Mouse (Mus musculus): Measurements from ENCODE around the gene Sprr2a1. TPM values are rescaled to one million over a fixed set of nuclear protein-coding genes. Genes with fewer than 3 reads are reported as not detected.
"Not testable (repeated sequence)": the region's sequence is repeated elsewhere in the genome, so short reads cannot be mapped to it uniquely, and the experiment has no call there.

The Sprr2a1 gene
- not detected in 2 replicates for total RNA-seq (2015; ENCODE audit: low replicate concordance)
- not detected in 2 replicates for total RNA-seq (2017; ENCODE audit: low replicate concordance)

GRCm38 (mm10) chr3:92215569-92215968 lies at the start of gene Sprr2a1, which contains the start of gene Sprr2a2:
TSS of gene Sprr2a1 (plus strand) at chr3:92215799.
TSS of gene Sprr2a2 (plus strand) at chr3:92215920.
- ATAC-seq (replicated peaks; ENCODE audit: low FRiP score, poor library complexity, severe bottlenecking), result not testable (repeated sequence)

- ATAC-seq (replicated peaks; ENCODE audit: low FRiP score, poor library complexity, severe bottlenecking), result no peak
Observed at GRCm38 (mm10) chr3:92169847-92170246, 45.8 kb upstream of the Sprr2a1 start.

GRCm38 (mm10) chr3:92176880-92177279 lies 38.7 kb upstream of the Sprr2a1 start:
- ATAC-seq (replicated peaks; ENCODE audit: low FRiP score, poor library complexity, severe bottlenecking), result no peak

GRCm38 (mm10) chr3:92195512-92196200 lies 19.9 kb upstream of the Sprr2a1 start:
- no peak for ATAC-seq (replicated peaks; ENCODE audit: low FRiP score, poor library complexity, severe bottlenecking)

- ATAC-seq (replicated peaks; ENCODE audit: low FRiP score, poor library complexity, severe bottlenecking), result not testable (repeated sequence)
Observed at GRCm38 (mm10) chr3:92211133-92211925, 4.3 kb upstream of the Sprr2a1 start.

- ATAC-seq (replicated peaks; ENCODE audit: low FRiP score, poor library complexity, severe bottlenecking), result not testable (repeated sequence)
Observed at GRCm38 (mm10) chr3:92212059-92212458, 3.5 kb upstream of the Sprr2a1 start.

- ATAC-seq (replicated peaks; ENCODE audit: low FRiP score, poor library complexity, severe bottlenecking), result not testable (repeated sequence)
Observed at GRCm38 (mm10) chr3:92213651-92214050, 1.9 kb upstream of the Sprr2a1 start.

GRCm38 (mm10) chr3:92219031-92219430 lies 3.4 kb downstream of the Sprr2a1 start:
- ATAC-seq (replicated peaks; ENCODE audit: low FRiP score, poor library complexity, severe bottlenecking), result peak; percentile 59; the same call in 1 of the 2 replicates

- not testable (repeated sequence) for ATAC-seq (replicated peaks; ENCODE audit: low FRiP score, poor library complexity, severe bottlenecking)
Observed at GRCm38 (mm10) chr3:92223708-92224107, 8.1 kb downstream of the Sprr2a1 start.

- ATAC-seq (replicated peaks; ENCODE audit: low FRiP score, poor library complexity, severe bottlenecking), result not testable (repeated sequence)
Observed at GRCm38 (mm10) chr3:92227410-92227809, 11.8 kb downstream of the Sprr2a1 start.

GRCm38 (mm10) chr3:92236463-92237189 lies 21.0 kb downstream of the Sprr2a1 start:
- ATAC-seq (replicated peaks; ENCODE audit: low FRiP score, poor library complexity, severe bottlenecking), result 0 out of 2 replicates have a peak, but pooled peaks have one; percentile 34

GRCm38 (mm10) chr3:92238736-92239135 lies 23.1 kb downstream of the Sprr2a1 start:
- ATAC-seq (replicated peaks; ENCODE audit: low FRiP score, poor library complexity, severe bottlenecking), result not testable (repeated sequence)

- ATAC-seq (replicated peaks; ENCODE audit: low FRiP score, poor library complexity, severe bottlenecking), result not testable (repeated sequence)
Observed at GRCm38 (mm10) chr3:92239197-92239596, 23.6 kb downstream of the Sprr2a1 start.

GRCm38 (mm10) chr3:92244833-92245232 lies 29.2 kb downstream of the Sprr2a1 start:
- not testable (repeated sequence) for ATAC-seq (replicated peaks; ENCODE audit: low FRiP score, poor library complexity, severe bottlenecking)

- ATAC-seq (replicated peaks; ENCODE audit: low FRiP score, poor library complexity, severe bottlenecking), result not testable (repeated sequence)
Observed at GRCm38 (mm10) chr3:92246245-92246644, 30.6 kb downstream of the Sprr2a1 start.

GRCm38 (mm10) chr3:92248494-92248893 lies 32.9 kb downstream of the Sprr2a1 start:
- ATAC-seq (replicated peaks; ENCODE audit: low FRiP score, poor library complexity, severe bottlenecking), result not testable (repeated sequence)

- not testable (repeated sequence) for ATAC-seq (replicated peaks; ENCODE audit: low FRiP score, poor library complexity, severe bottlenecking)
Observed at GRCm38 (mm10) chr3:92250450-92250849, 34.9 kb downstream of the Sprr2a1 start.

- peak; percentile 67 for ATAC-seq (replicated peaks; ENCODE audit: low FRiP score, poor library complexity, severe bottlenecking)
Observed at GRCm38 (mm10) chr3:92253860-92254259, 38.3 kb downstream of the Sprr2a1 start.

GRCm38 (mm10) chr3:92258526-92258925 lies 42.9 kb downstream of the Sprr2a1 start:
- not testable (repeated sequence) for ATAC-seq (replicated peaks; ENCODE audit: low FRiP score, poor library complexity, severe bottlenecking)

GRCm38 (mm10) chr3:92263462-92263861 lies 47.9 kb downstream of the Sprr2a1 start:
- not testable (repeated sequence) for ATAC-seq (replicated peaks; ENCODE audit: low FRiP score, poor library complexity, severe bottlenecking)

All from erythroid progenitor cell, adult 5-6 weeks (primary cell).